Mouse (Mus musculus) urinary bladder, adult 2 months (tissue): Measurements from ENCODE around the gene Igsf6. TPM values are rescaled to one million over a fixed set of nuclear protein-coding genes. Genes with fewer than 3 reads are reported as not detected.

Experiments used
- polyA plus RNA-seq: library from polyadenylated mRNA; depleted of rRNA; stranded (reverse); fragments of >200 nt; gene quantifications from 2 replicates; pipeline ENCODE4 v1.2.3, GENCODE M21; 2012; rRNA removed

Igsf6 gene
- polyA plus RNA-seq, 1 experiment: 2.5 TPM

Other genes starting within 250 kb of the Igsf6 start
- gene Eef2k, start 231.7 kb downstream of the Igsf6 start, polyA plus RNA-seq: 94.4 TPM in 2 replicates
- gene Polr3e, start 156.8 kb downstream of the Igsf6 start, polyA plus RNA-seq: 18.7 and 21.8 TPM in 2 replicates
- gene Cdr2, start 92.3 kb downstream of the Igsf6 start, polyA plus RNA-seq: 36.9 and 39.7 TPM in 2 replicates
- gene Mfsd13b, start 92.1 kb downstream of the Igsf6 start, polyA plus RNA-seq: 1.1 and 1.7 TPM in 2 replicates
- 45.5 and 48.2 TPM in 2 replicates for gene Mettl9, start 40.1 kb downstream of the Igsf6 start, polyA plus RNA-seq
- gene Otoa, start 7.1 kb upstream of the Igsf6 start, polyA plus RNA-seq: 0.07 and 0.29 TPM in 2 replicates